7 mouse cellular contexts compared by ENCODE assay signal in genomic region chr16:34004128-34004578, GRCm38 (mm10). TPM values are rescaled to one million over a fixed set of nuclear protein-coding genes. Genes with fewer than 3 reads are reported as not detected.
DNase-seq lines count a peak whose midpoint lies in the region; ATAC-seq and TF ChIP-seq lines count a peak whose summit lies in the region.

No protein-coding gene starts in this region.

- H3K9me3 ChIP-seq in liver, embryonic 11.5 days (ENCODE audit: control insufficient read depth, low read length) = no peaks in the 10 kb centered on the region
- H3K9me3 ChIP-seq in lung, embryonic 15.5 days = no peaks in the 10 kb centered on the region
- no peaks in the 10 kb centered on the region for H3K9me3 ChIP-seq in stomach, embryonic 16.5 days (replicated peaks; ENCODE audit: control insufficient read depth, low read length)

- TF ChIP-seq POLR2A in thymus, adult 2 months (IDR thresholded peaks at IDR 0.05; ENCODE audit: control insufficient read depth, extremely low read depth, insufficient read depth, low read length, poor library complexity) = no peak

- no peaks in the 10 kb centered on the region for H3K36me3 ChIP-seq in liver, embryonic 11.5 days (ENCODE audit: control insufficient read depth, insufficient read depth, low read length)
- H3K36me3 ChIP-seq in lung, embryonic 15.5 days = no peaks in the 10 kb centered on the region
- no peaks in the 10 kb centered on the region for H3K36me3 ChIP-seq in stomach, embryonic 16.5 days (ENCODE audit: control insufficient read depth, insufficient read depth, low read length)
- no peaks in the 10 kb centered on the region for H3K36me3 ChIP-seq in thymus, adult 2 months (ENCODE audit: control insufficient read depth, insufficient read depth, low read length)

- H3K4me1 ChIP-seq in liver, embryonic 11.5 days (replicated peaks; ENCODE audit: control insufficient read depth, insufficient read depth, low read length) = no peaks in the 10 kb centered on the region; the same call in 1 of the 2 replicates
- peaks cover 38% of the 10 kb centered on the region for H3K4me1 ChIP-seq in lung, embryonic 15.5 days
- H3K4me1 ChIP-seq in stomach, embryonic 16.5 days (ENCODE audit: control insufficient read depth, insufficient read depth, low read length) = peaks cover 11% of the 10 kb centered on the region
- no peaks in the 10 kb centered on the region for H3K4me1 ChIP-seq in thymus, adult 2 months (replicated peaks; ENCODE audit: control insufficient read depth, insufficient read depth, low read length)

- no peak for ATAC-seq in liver, embryonic 11.5 days (replicated peaks; ENCODE audit: low FRiP score)
- peak; percentile 95 for ATAC-seq in lung, embryonic 15.5 days (ENCODE audit: borderline replicate concordance, extremely low read depth, low FRiP score, low TSS enrichment)
- ATAC-seq in stomach, embryonic 16.5 days (ENCODE audit: insufficient read depth, low FRiP score) = peak; percentile 75

- TF ChIP-seq CTCF in thymus, adult 2 months (IDR thresholded peaks at IDR 0.05; ENCODE audit: borderline replicate concordance, control insufficient read depth, extremely low read depth, insufficient read depth, low read length, poor library complexity) = no peak

- no peak overlapping the region for H3K9ac ChIP-seq in liver, embryonic 11.5 days (ENCODE audit: low read depth, low read length)
- no peak overlapping the region; the same call in 1 of the 2 replicates for H3K9ac ChIP-seq in lung, embryonic 15.5 days
- no peak overlapping the region for H3K9ac ChIP-seq in stomach, embryonic 16.5 days (ENCODE audit: low read length)

- 49% methylated on average over 4 of the region's 4 CpGs for WGBS in liver, embryonic 11.5 days
- 6% methylated on average over 4 of the region's 4 CpGs for WGBS in lung, embryonic 15.5 days
- WGBS in stomach, embryonic 16.5 days = 14% methylated on average over 4 of the region's 4 CpGs
- WGBS in thymus, adult 2 months = 60% methylated on average over 4 of the region's 4 CpGs

- H3K4me2 ChIP-seq in liver, embryonic 11.5 days = no peak overlapping the region
- H3K4me2 ChIP-seq in lung, embryonic 15.5 days = peak overlapping the region; percentile 31
- no peak overlapping the region; the same call in 1 of the 2 replicates for H3K4me2 ChIP-seq in stomach, embryonic 16.5 days (ENCODE audit: low read depth, low read length)

- no peak overlapping the region for H3K27ac ChIP-seq in liver, embryonic 11.5 days (ENCODE audit: low read depth, low read length)
- H3K27ac ChIP-seq in lung, embryonic 15.5 days = peak overlapping the region; percentile 87
- peak overlapping the region; percentile 4; the same call in 1 of the 2 replicates for H3K27ac ChIP-seq in stomach, embryonic 16.5 days (ENCODE audit: low read length)
- H3K27ac ChIP-seq in thymus, adult 2 months (ENCODE audit: control insufficient read depth, insufficient read depth, low read length) = no peak overlapping the region

- no peaks in the 10 kb centered on the region for H3K27me3 ChIP-seq in liver, embryonic 11.5 days (replicated peaks; ENCODE audit: control insufficient read depth, insufficient read depth, low read length)
- H3K27me3 ChIP-seq in lung, embryonic 15.5 days = no peaks in the 10 kb centered on the region
- H3K27me3 ChIP-seq in stomach, embryonic 16.5 days (ENCODE audit: control insufficient read depth, insufficient read depth, low read length) = no peaks in the 10 kb centered on the region
- H3K27me3 ChIP-seq in thymus, adult 2 months (ENCODE audit: control insufficient read depth, insufficient read depth, low read length) = no peaks in the 10 kb centered on the region

- no peak overlapping the region for H3K4me3 ChIP-seq in liver, embryonic 11.5 days (ENCODE audit: low read depth, low read length)
- H3K4me3 ChIP-seq in lung, embryonic 15.5 days = no peak overlapping the region
- H3K4me3 ChIP-seq in stomach, embryonic 16.5 days (replicated peaks; ENCODE audit: low read length) = no peak overlapping the region
- H3K4me3 ChIP-seq in thymus, adult 2 months (ENCODE audit: control insufficient read depth, insufficient read depth, low read length) = no peak overlapping the region

- peak; percentile 45 for DNase-seq in liver
- no peak for DNase-seq in liver, embryonic 11.5 days (ENCODE audit: low spot score)
- peak; percentile 74 to 77 for DNase-seq in frontal cortex, postnatal 10 days (ENCODE audit: low spot score in 2 of 2)
- peak; percentile 71 for DNase-seq in heart, postnatal 4 days
- DNase-seq in thymus, adult 2 months = no peak

RNA-seq across cellular contexts. Expression of gene Umps, which starts 37.3 kb away (rescaled TPM):
- polyA plus RNA-seq in liver, embryonic 11.5 days (2014; fragmentation: Nextera tagmentation; extraction: Ambion mirVana) = 104 and 110 TPM in 2 replicates
- 10 to 100 TPM; 17.0 to 18.1 TPM for total RNA-seq in heart, postnatal 4 days (2021)
- polyA plus RNA-seq in lung, embryonic 15.5 days (2015; fragmentation: Nextera tagmentation; extraction: Ambion mirVana) = 56.0 and 58.9 TPM in 2 replicates
- polyA plus RNA-seq in stomach, embryonic 16.5 days (2015; fragmentation: Nextera tagmentation; extraction: Ambion mirVana) = 53.5 and 54.5 TPM in 2 replicates
- 14.7 and 18.6 TPM in 2 replicates for polyA plus RNA-seq in thymus, adult 2 months (2012; rRNA removed)

Comparison
In these comparisons a context has a peak if more than half of its experiments do, and no peak if none do; other contexts are left out.
1. DNase-seq: peak in liver (single experiment), frontal cortex, postnatal 10 days (2 of 2) and heart, postnatal 4 days (single experiment); none in liver, embryonic 11.5 days (single experiment) and thymus, adult 2 months (single experiment).
2. H3K27ac ChIP-seq: peak in lung, embryonic 15.5 days (single experiment) and stomach, embryonic 16.5 days (single experiment); none in liver, embryonic 11.5 days (single experiment) and thymus, adult 2 months (single experiment).